Mouse (Mus musculus): ENCODE measurements around the gene Edil3.

DNA sequence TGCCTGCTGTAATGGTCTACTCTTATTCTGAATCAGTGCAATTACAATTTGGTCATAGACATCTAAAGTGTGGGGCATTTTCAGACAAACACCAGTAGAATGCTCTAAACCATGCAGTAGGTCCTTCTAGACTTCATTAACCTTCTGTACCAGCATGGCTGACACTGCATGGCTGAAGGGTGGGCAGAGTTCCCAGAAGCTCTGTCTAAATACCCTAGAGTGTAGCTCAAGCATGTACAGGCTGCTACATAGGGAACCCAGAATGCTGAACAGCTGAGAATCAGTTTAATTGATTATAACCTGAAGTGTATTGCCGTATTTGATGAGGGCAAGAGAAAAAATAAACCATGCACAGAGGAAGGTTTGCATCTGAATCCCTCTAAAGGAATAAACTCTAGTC, 86.1 kb downstream of the Edil3 start:
- TF ChIP-seq POLR2A (IDR thresholded peaks at IDR 0.05; ENCODE audit: low read depth, low read length) (no peak), CTCF (IDR thresholded peaks at IDR 0.05; ENCODE audit: extremely low read depth, insufficient read length, insufficient replicate concordance, low read depth, low read length) (no peak)

All from small intestine, adult 2 months (tissue).